Mouse (Mus musculus): Measurements from ENCODE around the gene Tceal1. TPM values are rescaled to one million over a fixed set of nuclear protein-coding genes. Genes with fewer than 3 reads are reported as not detected.

Tceal1 gene
- polyA plus RNA-seq, 1 experiment = 0.09 TPM

DNA sequence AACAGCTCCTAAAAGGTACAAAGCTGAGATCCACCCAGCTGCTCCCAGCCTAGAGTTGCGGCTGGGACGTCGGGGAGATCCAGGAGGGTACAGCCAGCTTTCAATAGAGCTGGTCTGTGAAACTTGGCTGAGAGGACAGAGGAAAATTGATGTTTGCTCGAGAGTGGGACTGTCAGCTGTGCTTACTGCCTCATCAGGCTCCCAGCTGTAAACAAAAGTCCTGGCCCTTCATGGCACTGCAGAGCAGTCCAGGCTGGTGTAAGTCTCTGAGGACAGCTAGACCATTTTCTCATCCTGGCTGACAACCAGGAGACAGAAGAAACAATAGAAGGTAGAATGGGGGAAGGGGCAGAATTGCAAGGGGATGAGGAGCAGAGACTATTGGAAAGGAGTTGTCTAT lies 41.5 kb downstream of the Tceal1 start:
- H3K4me3 ChIP-seq (ENCODE audit: low read depth, low read length) = no peak overlapping the region
- WGBS = 76% methylated on average over 4 of the region's 4 CpGs
- H3K27ac ChIP-seq (ENCODE audit: insufficient read depth, low read depth, low read length) = no peak overlapping the region
- TF ChIP-seq POLR2A (IDR thresholded peaks at IDR 0.05; ENCODE audit: low read depth, low read length) (no peak), CTCF (IDR thresholded peaks at IDR 0.05; ENCODE audit: extremely low read depth, insufficient read length, insufficient replicate concordance, low read depth, low read length) (no peak)
- peaks cover 1% of the 10 kb centered on the region; the same call in 1 of the 2 replicates for H3K36me3 ChIP-seq (ENCODE audit: control insufficient read depth, insufficient read depth, low read length)
- no peaks in the 10 kb centered on the region for H3K27me3 ChIP-seq (ENCODE audit: control insufficient read depth, insufficient read depth, low read length)
- no peaks in the 10 kb centered on the region for H3K4me1 ChIP-seq (ENCODE audit: control insufficient read depth, insufficient read depth, insufficient read length, low read length)

DNA sequence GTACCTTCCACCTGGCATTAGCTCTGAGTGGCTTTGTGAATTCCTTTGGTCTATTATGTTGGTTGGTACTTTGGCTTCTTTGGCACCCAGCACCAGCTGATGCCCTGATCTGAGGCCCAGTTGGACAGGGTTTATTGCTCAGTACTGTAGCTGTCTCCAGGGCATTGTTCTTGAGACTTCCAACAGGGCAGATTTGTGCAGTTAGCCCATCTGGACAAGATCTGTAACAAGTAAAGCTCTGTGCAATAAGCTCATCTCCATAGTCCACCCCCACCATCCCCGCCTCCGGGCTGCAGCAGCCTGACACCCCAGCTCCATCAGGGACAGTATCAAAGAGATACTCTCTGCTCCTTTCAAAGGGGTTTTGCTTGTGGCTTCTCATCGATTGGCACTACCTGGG lies 47.7 kb downstream of the Tceal1 start:
- Histone ChIP-seq H3K4me1 (ENCODE audit: control insufficient read depth, insufficient read depth, insufficient read length, low read length) (no peaks in the 10 kb centered on the region), H3K4me3 (ENCODE audit: low read depth, low read length) (no peak overlapping the region), H3K36me3 (ENCODE audit: control insufficient read depth, insufficient read depth, low read length) (no peaks in the 10 kb centered on the region), H3K27me3 (ENCODE audit: control insufficient read depth, insufficient read depth, low read length) (no peaks in the 10 kb centered on the region), H3K27ac (ENCODE audit: insufficient read depth, low read depth, low read length) (no peak overlapping the region)
- 93% methylated on average over 3 of the region's 3 CpGs for WGBS
- TF ChIP-seq POLR2A (IDR thresholded peaks at IDR 0.05; ENCODE audit: low read depth, low read length) (no peak), CTCF (IDR thresholded peaks at IDR 0.05; ENCODE audit: extremely low read depth, insufficient read length, insufficient replicate concordance, low read depth, low read length) (no peak)

Other genes with a start within 250 kb of the Tceal1 start
- gene Kir3dl1, start 190.0 kb upstream of the Tceal1 start, polyA plus RNA-seq (2012; rRNA removed) = not detected in 2 replicates
- not detected in 2 replicates for gene Kir3dl2, start 163.9 kb upstream of the Tceal1 start, polyA plus RNA-seq (2012; rRNA removed)
- 0.11 and 0.44 TPM in 2 replicates for gene Tceal3, start 117.1 kb upstream of the Tceal1 start, polyA plus RNA-seq (2012; rRNA removed)
- gene Morf4l2, start 35.7 kb downstream of the Tceal1 start, polyA plus RNA-seq (2012; rRNA removed) = 6.8 and 11.4 TPM in 2 replicates
- gene Glra4, start 72.2 kb downstream of the Tceal1 start, polyA plus RNA-seq (2012; rRNA removed) = not detected in 2 replicates
- gene Plp1, start 114.7 kb downstream of the Tceal1 start, polyA plus RNA-seq (2012; rRNA removed) = 0.80 and 1.2 TPM in 2 replicates
- not detected in 2 replicates for gene Rab9b, start 160.8 kb downstream of the Tceal1 start, polyA plus RNA-seq (2012; rRNA removed)
- not detected in 2 replicates for gene H2bfm, start 219.3 kb downstream of the Tceal1 start, polyA plus RNA-seq (2012; rRNA removed)